Mouse (Mus musculus): Measurements from ENCODE around the gene Sema4b.

The Sema4b gene

DNA sequence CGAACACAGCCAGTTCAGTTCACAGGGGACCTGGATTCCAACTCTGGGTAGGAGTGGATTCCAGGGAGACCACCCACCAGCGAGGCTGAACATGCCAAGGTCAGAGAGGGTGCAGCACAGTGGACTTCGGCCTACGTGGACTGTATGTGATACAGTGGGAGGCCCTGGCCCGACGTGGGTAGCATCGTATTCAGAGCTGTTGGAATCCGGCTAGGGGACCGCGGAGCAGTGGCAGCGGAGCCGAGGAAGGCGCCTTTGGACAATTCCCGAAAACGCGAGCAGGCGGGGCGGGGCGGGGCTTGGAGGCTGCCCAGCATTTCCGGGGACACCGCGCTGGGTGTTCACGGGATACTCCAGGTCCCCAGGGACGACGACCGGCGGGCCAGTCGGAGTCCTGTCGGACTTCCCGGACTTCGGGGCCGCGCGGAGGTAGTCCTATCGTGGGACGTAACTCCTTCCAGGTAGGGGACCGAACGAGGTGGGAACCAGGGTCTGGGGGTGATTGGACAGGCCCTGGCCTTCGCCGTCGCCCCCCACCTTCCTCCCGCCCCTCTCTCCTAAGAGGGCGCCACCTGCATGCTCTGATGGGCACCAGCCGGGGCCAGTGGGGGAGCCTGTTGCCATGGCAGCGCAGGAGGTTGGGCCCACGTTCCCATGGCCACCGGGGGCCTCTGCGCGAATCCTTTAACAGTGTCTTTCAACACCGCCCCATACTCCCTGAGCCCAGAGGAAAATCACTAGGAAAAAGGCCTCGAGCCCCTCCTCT, at the start of gene Sema4b:
TSS of gene Sema4b (plus strand) at position 311 of the 766 bp plus-strand sequence.
- peak; percentile 97 for DNase-seq (ENCODE audit: low spot score)

DNA sequence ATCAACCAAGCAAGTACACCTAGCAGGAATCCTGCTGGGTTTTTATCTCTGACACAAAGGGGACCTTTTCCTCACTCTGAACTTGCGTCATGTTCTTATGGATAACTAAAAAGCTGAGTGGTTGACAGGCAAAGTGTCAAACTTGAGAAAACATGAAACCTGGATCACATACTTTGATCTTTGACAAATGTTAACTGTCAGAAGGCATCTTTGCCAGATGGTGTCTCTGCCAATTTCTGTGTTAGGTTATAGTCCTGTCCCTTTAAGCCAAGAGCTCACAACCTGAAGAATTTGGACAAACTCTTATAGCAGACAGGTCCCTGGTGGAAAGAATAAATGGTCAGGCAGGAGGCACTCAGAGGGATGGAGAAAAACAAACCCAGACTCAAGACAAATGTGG, 48.3 kb upstream of the Sema4b start:
- DNase-seq (ENCODE audit: low spot score), result no peak

- DNase-seq (ENCODE audit: low spot score), result peak; percentile 86
Measured at GRCm38 (mm10) chr7:80140815-80141214, 45.8 kb upstream of the Sema4b start.

- no peak for DNase-seq (ENCODE audit: low spot score)
Measured at GRCm38 (mm10) chr7:80143331-80144273, 43.0 kb upstream of the Sema4b start.

DNA sequence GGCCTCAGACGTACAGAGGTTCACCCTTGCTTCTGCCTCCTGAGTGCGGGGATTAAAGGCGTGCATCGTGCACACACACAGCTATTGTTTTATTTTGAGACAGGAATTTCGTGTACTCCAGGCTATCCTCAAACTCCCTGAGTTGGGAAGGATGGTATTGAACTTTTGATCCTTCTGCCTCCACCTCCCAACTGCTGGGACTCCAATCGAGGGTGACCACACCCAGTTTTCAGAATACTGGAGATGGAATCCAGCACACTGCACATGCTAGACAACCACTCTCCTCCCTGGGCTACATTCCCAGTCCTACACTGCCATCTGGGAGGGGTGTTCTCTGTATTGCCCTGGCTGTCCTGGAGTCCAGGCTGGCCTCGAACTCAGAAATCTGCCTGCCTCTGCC, 41.9 kb upstream of the Sema4b start:
- DNase-seq (ENCODE audit: low spot score), result no peak

DNA sequence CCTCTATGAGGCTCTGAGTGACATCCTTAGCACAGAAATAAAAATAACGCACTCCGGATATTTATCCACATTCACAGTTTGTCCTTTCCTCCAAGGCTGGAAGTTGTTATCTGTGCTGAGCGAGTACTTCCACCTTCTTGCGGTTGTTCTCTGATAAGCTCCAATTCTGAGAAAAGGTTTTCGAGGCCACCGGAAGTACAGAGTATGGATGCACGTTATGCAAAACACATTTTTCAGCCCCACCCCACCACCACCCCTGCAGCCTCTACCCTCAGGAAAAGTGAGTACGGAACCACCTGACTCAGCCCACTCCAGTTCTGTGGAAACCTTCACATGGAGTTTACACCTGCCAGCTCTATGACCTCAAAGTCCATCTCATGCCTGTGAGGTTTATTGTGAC, 40.6 kb upstream of the Sema4b start:
- DNase-seq (ENCODE audit: low spot score), result no peak

DNA sequence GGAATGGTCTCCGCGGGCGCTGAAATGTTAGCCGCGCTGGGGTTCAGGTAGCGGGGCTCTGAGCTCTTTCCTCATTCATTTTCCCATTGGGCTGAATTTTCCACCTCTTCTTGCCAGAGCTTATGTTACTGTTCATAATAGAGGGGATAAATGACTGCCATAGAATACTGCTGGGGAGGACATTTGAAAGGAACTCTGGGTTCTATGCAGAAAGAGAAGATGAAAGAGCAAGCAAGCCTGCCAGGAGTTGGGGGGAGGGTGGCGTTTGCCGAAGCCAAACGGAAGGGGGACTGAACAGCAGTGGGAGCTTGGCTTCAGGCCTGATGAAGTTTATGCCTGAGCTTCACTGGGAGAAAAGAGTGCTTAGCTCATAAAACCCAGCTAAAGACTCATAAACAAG, 37.3 kb upstream of the Sema4b start:
- peak; percentile 75 for DNase-seq (ENCODE audit: low spot score)

GRCm38 (mm10) chr7:80152152-80152551, 34.5 kb upstream of the Sema4b start:
- DNase-seq (ENCODE audit: low spot score), result peak; percentile 52

GRCm38 (mm10) chr7:80152756-80153155, 33.9 kb upstream of the Sema4b start:
- no peak for DNase-seq (ENCODE audit: low spot score)

DNA sequence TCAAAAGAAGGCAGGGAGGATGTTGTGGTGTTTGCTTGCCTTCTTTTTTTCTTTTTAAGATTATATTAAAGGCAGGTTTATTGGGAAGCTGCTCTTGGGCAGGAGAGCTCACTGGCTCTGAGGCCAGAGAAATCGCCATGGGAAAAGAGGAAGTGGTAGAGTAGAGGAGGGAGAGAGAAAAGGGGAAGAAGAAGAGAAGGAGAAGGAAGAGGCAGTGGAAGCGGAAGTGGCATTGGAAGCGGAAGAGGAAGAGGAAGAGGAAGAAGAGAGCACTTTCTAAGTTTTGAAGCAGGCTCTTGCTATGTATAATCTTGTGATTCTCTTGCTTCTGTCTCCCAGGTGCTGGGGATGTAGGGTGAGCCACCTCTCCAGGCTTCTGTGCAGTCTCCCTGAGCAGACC, 32.0 kb upstream of the Sema4b start:
- DNase-seq (ENCODE audit: low spot score), result no peak

DNA sequence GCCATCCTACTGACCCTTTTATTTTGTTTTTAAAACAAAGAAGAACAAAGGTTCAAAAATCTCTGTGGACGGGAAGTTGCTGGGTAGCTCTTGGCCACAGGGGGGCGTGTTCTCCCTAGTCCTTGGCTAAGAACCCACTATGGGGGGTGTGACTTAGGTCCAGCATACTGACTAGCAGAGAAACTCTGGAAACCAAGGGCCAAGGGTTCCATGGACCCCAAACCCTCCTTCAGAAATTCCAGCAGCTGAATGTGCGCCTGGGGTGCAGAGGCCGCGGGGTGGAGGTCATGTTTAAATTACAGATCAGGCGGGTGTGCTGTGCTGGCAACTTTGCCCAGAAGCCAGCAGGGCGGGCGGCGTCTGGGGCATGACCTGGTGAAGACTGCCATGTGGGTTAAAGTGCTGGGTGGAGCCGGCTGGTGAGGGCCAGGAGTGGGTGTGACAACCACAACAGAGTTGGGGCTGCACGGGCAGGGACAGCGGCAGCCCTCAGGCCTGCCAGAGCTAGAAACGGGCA, 29.9 kb upstream of the Sema4b start:
- DNase-seq (ENCODE audit: low spot score), result peak; percentile 76

DNA sequence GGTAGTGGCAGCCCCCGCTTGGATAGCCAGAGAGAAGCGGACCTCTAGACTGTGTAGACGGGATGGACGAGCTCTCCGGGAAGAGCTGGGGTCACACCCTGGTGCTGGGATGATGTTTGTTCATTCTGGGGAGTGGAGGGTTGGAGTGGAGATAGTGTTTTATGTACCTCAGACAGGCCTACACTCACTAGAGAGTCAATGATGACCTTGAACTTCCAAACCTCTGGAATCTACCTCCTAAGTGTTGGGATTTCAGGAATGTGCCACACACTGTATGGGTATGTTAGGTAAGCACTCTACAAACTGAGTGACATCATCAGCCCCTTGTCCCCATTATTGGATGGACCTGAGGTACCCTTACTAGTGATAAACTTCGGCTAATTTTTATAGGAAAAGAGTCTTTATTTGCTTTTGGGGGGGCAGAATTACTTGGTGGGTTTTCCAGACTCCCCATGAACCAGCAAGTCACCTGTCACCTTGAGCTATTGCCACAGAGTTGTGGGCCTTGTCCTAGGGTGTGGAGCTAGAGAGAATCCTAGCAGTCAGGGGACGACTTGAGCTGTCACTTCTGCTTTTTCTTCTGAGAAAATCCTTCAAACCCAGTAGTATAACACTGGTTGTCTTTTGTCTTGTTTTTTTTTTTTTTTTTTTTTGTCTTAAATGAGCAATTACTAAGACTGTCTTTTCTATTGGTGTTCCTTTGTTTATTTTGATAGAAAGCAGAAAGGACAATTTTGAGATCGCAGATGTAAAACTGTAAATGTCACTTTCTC, 28.0 kb upstream of the Sema4b start:
- no peak for DNase-seq (ENCODE audit: low spot score)

- DNase-seq (ENCODE audit: low spot score), result peak; percentile 51
Measured at GRCm38 (mm10) chr7:80160293-80160944, 26.2 kb upstream of the Sema4b start.

DNA sequence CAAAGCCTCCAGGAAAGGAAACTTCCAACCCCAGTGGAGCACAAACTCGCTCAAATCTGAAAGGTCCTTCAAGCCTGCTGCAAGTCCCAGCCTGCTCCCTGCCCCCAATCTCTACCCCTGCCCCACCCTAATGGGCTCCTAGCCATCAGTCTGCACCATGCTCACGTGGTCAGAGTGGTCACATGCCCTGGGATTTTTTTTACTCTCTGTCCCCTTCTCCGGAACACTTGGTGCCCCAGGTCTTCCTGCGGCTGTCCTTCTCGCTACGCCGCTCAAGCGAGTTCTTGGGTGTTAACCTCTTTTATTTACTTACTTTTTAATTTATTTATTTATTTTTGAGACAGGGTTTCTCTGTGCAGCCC, 25.7 kb upstream of the Sema4b start:
- peak; percentile 81 for DNase-seq (ENCODE audit: low spot score)

- no peak for DNase-seq (ENCODE audit: low spot score)
Measured at GRCm38 (mm10) chr7:80165432-80165831, 21.2 kb upstream of the Sema4b start.

GRCm38 (mm10) chr7:80166740-80167139, 19.9 kb upstream of the Sema4b start:
- DNase-seq (ENCODE audit: low spot score), result no peak

DNA sequence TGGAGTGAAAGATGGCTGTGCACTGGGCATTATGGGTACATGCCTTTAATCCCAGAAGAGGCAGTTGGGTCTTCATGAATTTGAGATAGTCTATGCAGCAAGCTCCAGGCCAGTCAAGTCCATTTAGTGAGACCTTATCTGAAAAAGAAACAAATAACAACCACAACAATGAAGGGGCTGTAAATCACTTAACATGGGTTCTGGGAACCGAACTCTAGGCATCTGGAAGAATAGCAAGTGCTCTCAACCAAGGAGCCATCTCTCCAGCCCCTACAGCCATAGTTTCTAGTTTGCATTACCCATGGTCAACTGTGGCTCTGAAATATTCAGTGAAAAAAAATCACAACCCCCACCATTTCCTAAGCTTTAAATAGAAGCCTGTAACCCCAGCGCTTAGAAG, 16.8 kb upstream of the Sema4b start:
- no peak for DNase-seq (ENCODE audit: low spot score)

DNA sequence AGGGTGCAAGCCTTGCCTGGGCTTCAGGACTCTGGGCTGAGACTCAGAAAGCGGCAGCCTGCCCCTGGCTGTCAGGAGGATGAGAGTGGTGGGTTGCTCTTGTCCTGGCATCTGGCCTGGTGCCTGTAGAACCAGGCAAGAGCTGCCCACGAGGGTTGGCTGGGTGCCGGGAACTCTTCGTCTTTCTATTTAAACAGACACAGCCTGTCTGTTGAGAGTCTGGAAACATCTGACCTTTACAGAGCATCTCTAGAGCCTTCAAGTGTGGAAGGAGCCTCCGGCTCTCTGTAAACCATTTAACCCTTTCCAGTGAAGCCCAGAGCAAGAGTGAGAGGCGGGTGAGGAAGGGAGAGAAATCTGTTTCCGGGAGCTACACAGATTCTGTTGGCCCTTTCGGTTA, 15.3 kb upstream of the Sema4b start:
- DNase-seq (ENCODE audit: low spot score), result peak; percentile 84

DNA sequence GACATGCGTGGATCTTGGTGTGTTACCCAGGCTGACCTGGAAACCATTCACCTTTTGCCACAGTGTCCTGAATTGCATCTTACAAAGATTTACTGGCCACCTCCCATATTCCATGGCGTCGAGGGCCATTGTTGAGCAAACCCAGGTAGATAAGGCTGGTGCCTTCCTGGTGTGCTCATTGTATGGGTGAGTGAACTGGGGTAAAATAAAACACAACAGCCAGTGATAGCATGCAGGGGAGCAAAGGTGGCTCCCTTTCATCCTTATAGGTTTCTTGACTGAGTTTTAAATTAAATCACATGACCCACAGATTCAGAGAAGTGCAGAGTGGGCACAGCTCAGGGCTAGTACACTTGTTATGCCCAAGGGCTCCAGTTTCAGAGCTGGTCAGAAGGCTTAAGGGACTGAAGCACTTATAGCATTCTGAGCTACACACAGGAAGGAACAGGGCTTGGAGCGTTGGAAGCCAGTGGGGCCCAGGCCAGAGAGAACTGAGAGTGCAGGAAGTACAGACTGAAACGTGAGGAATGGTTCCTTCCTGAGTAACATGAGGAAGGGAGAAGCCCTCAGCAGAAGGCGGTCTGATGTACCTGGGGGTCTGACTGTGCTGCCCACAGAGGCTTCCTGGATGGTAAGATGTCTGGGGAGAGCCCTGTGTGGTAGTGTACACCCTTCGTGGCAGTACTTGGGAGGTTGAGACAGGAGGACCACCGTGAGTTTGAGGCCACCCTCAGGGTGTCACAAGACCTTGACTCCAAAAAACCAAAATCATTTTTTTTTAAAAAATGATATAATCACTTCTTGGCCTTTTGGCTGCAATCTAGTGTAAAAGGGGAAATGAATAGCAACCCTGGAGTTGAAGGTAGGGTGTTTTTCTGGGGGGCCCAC, 14.3 kb upstream of the Sema4b start:
- no peak for DNase-seq (ENCODE audit: low spot score)

GRCm38 (mm10) chr7:80176159-80176558, 10.5 kb upstream of the Sema4b start:
- DNase-seq (ENCODE audit: low spot score), result no peak

DNA sequence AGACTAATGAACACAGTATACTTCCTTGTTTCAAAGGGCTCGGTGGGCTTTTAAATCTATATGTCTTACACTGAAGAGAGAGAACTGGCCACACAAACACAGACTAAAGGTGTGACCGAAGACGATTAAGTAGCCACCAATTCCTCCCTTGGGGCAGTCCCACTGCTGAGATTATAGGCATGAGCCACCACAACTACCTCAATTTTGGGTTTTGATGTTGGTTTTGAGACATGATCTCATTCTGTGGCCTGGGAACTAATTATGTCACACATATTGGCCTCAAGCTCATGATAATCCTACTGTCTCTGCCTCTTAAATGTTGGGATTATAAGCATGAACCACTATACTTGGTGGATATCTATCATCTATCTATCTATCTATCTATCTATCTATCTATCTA, 9.2 kb upstream of the Sema4b start:
- DNase-seq (ENCODE audit: low spot score), result no peak
